Mouse (Mus musculus) olfactory bulb, adult 2 months (tissue): Measurements from ENCODE around the gene Cryzl2.

ENCODE experiments used
- CTCF ChIP-seq: fragments of 200-500 bp; IDR thresholded peaks from 2 replicates; pipeline ENCODE4 v1.5.1; 2012; ENCODE audit warnings: low read depth, mild to moderate bottlenecking, low read length, moderate library complexity; ENCODE audit not compliant: insufficient read depth
- POLR2A ChIP-seq: fragments of 200-500 bp; IDR thresholded peaks from 2 replicates; pipeline ENCODE4 v1.6.1; 2012; ENCODE audit warnings: mild to moderate bottlenecking, low read depth, low read length, moderate library complexity; ENCODE audit not compliant: insufficient read depth

DNA sequence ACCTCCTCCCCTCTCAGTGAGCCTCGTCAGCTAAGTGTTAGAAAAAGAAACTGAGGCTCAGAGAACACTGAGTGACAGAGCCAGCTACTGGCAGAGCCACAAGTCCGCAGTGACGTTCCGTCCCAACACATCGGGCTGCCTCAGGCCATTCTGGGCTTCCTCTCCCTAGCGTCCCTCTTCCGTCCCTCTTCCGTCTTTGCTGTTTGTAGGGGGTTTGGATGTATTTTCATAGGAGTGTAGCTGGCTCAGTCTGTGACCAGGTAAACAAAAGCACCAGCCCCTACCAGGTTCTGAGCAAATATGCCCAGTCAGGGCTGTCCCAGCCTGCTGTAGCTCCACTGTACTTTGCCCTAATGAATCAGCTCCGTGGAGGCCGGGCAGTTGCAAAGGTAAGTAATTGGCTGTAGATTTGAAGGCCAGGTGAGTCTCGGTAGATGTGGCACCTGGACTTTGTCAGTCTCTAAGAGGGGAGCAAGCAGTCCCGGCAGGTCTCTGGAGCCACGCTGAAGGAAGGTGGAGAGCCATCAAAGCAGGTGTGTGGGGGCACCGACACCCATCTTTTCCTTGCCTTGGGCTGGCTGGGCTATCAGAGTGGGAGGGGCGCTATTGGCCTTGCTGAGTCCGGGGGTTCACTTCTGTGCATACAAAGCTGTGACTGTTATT is 67.4 kb downstream of the Cryzl2 start:
- no peak for TF ChIP-seq CTCF
- TF ChIP-seq POLR2A, result no peak
